Mouse (Mus musculus) intestine, embryonic 14.5 days (tissue): ENCODE results near the gene Serhl. TPM values are rescaled to one million over a fixed set of nuclear protein-coding genes. Genes with fewer than 3 reads are reported as not detected.

Source experiments
- ATAC-seq: fragments of 200-750 bp; cut with Nextera tagmentation; replicated peaks from 2 replicates; pipeline ENCODE4 v1.8.0; 2017; ENCODE audit warnings: low read depth, moderate number of reproducible peaks, moderate TSS enrichment, moderate library complexity; ENCODE audit not compliant: low FRiP score, low TSS enrichment
- DNase-seq: peaks from one replicate; pipeline ENCODE4 v3.0.0-alpha.2; 2018; ENCODE audit warnings: low spot score
- H3K27ac ChIP-seq: fragments of 300-500 bp; sonication (generic); 2 replicates; pipeline ENCODE4 v1.5.1; 2014; ENCODE audit warnings: low read depth, mild to moderate bottlenecking, control low read depth
- H3K27me3 ChIP-seq: fragments of 300-500 bp; sonication (generic); replicated peaks from 2 replicates; pipeline ENCODE4 v1.6.1; 2014; ENCODE audit warnings: low read length, control low read depth; ENCODE audit not compliant: control insufficient read depth, insufficient read depth
- H3K36me3 ChIP-seq: fragments of 300-500 bp; sonication (generic); 2 replicates; pipeline ENCODE4 v1.6.1; 2014; ENCODE audit warnings: low read length, control low read depth; ENCODE audit not compliant: control insufficient read depth, insufficient read depth
- H3K4me1 ChIP-seq: fragments of 300-500 bp; sonication (generic); replicated peaks from 2 replicates; pipeline ENCODE4 v1.6.1; 2014; ENCODE audit warnings: low read length, control low read depth, mixed read lengths; ENCODE audit not compliant: control insufficient read depth, insufficient read depth
- H3K4me2 ChIP-seq: fragments of 300-500 bp; sonication (generic); 2 replicates; pipeline ENCODE4 v1.6.1; 2014; ENCODE audit warnings: low read length
- H3K4me3 ChIP-seq: fragments of 300-500 bp; sonication (generic); 2 replicates; pipeline ENCODE4 v1.5.1; 2014; ENCODE audit warnings: low read depth, low read length, control low read depth, mixed read lengths
- H3K9ac ChIP-seq: fragments of 300-500 bp; sonication (generic); 2 replicates; pipeline ENCODE4 v1.6.1; 2014; ENCODE audit warnings: mild to moderate bottlenecking, low read length
- H3K9me3 ChIP-seq: fragments of 300-500 bp; sonication (generic); 2 replicates; pipeline ENCODE4 v1.6.1; 2016; ENCODE audit warnings: low read length, control low read depth; ENCODE audit not compliant: control insufficient read depth
- WGBS: fragments of 180-500 bp; shearing (Covaris S2); extraction: QIAGEN DNeasy Blood & Tissue Kit; methylation state at CpG from one replicate; pipeline ENCODE4 v1.1.7; 2014; 5-methylcytosine and 5-hydroxymethylcytosine counted together
- polyA plus RNA-seq: library from polyadenylated mRNA; unstranded; fragments of >200 nt; fragmentation: Nextera tagmentation; extraction: Ambion mirVana; gene quantifications from 2 replicates; pipeline ENCODE4 v1.2.1, GENCODE M21; 2014

Serhl gene
- polyA plus RNA-seq, 1 experiment from 2014 or later = 71.9 TPM

- no peak for ATAC-seq
- Histone ChIP-seq H3K4me2 (no peak overlapping the region), H3K4me1 (no peaks in the 10 kb centered on the region), H3K27ac (no peak overlapping the region), H3K4me3 (no peak overlapping the region), H3K9ac (no peak overlapping the region), H3K27me3 (no peaks in the 10 kb centered on the region), H3K9me3 (no peaks in the 10 kb centered on the region), H3K36me3 (peaks cover 41% of the 10 kb centered on the region)
- DNase-seq = no peak
- whole genome bisulfite sequencing = 93% methylated on average over 9 of the region's 9 CpGs
These were observed 70.5 kb downstream of the Serhl start for GRCm38 (mm10) chr15:83159823-83160222.

GRCm38 (mm10) chr15:83160561-83160960, 71.3 kb downstream of the Serhl start:
- Histone ChIP-seq H3K4me3 (no peak overlapping the region), H3K9me3 (no peaks in the 10 kb centered on the region), H3K4me1 (0 out of 2 replicates have a peak, but pooled peaks cover 3% of the 10 kb centered on the region), H3K9ac (no peak overlapping the region), H3K27me3 (no peaks in the 10 kb centered on the region), H3K27ac (no peak overlapping the region), H3K4me2 (no peak overlapping the region), H3K36me3 (peaks cover 41% of the 10 kb centered on the region)
- WGBS = 93% methylated on average over 4 of the region's 4 CpGs
- no peak for DNase-seq
- no peak for ATAC-seq

- WGBS = 73% methylated on average over 10 of the region's 10 CpGs
- Histone ChIP-seq H3K4me1 (0 out of 2 replicates have a peak, but pooled peaks cover 3% of the 10 kb centered on the region), H3K4me3 (no peak overlapping the region), H3K9ac (no peak overlapping the region), H3K36me3 (peaks cover 43% of the 10 kb centered on the region), H3K9me3 (no peaks in the 10 kb centered on the region), H3K27me3 (no peaks in the 10 kb centered on the region), H3K27ac (no peak overlapping the region), H3K4me2 (no peak overlapping the region)
- ATAC-seq (no peak), DNase-seq (no peak)
These were observed 71.9 kb downstream of the Serhl start for GRCm38 (mm10) chr15:83161062-83161748.

GRCm38 (mm10) chr15:83162001-83162400, 72.7 kb downstream of the Serhl start:
- no peaks in the 10 kb centered on the region for H3K27me3 ChIP-seq
- H3K9ac ChIP-seq = no peak overlapping the region
- no peak overlapping the region for H3K27ac ChIP-seq
- peaks cover 7% of the 10 kb centered on the region; the same call in 1 of the 2 replicates for H3K4me1 ChIP-seq
- ATAC-seq (no peak), DNase-seq (no peak)
- WGBS = 93% methylated on average over 4 of the region's 4 CpGs
- H3K4me2 ChIP-seq = no peak overlapping the region
- H3K9me3 ChIP-seq = no peaks in the 10 kb centered on the region
- H3K4me3 ChIP-seq = no peak overlapping the region
- peaks cover 43% of the 10 kb centered on the region for H3K36me3 ChIP-seq

GRCm38 (mm10) chr15:83162818-83163485, 73.6 kb downstream of the Serhl start:
- 88% methylated on average over 11 of the region's 11 CpGs for WGBS
- H3K36me3 ChIP-seq = peaks cover 38% of the 10 kb centered on the region
- no peak overlapping the region for H3K4me2 ChIP-seq
- no peak for DNase-seq
- no peaks in the 10 kb centered on the region for H3K9me3 ChIP-seq
- no peak overlapping the region for H3K9ac ChIP-seq
- no peaks in the 10 kb centered on the region for H3K27me3 ChIP-seq
- no peak overlapping the region for H3K27ac ChIP-seq
- peaks cover 13% of the 10 kb centered on the region; the same call in 1 of the 2 replicates for H3K4me1 ChIP-seq
- H3K4me3 ChIP-seq = no peak overlapping the region
- ATAC-seq = no peak

GRCm38 (mm10) chr15:83164971-83165471, 75.7 kb downstream of the Serhl start:
- Histone ChIP-seq H3K4me2 (no peak overlapping the region), H3K27me3 (no peaks in the 10 kb centered on the region), H3K4me3 (no peak overlapping the region), H3K9ac (no peak overlapping the region), H3K9me3 (no peaks in the 10 kb centered on the region), H3K36me3 (peaks cover 17% of the 10 kb centered on the region), H3K4me1 (peaks cover 13% of the 10 kb centered on the region; the same call in 1 of the 2 replicates), H3K27ac (no peak overlapping the region)
- DNase-seq (no peak), ATAC-seq (0 out of 2 replicates have a peak, but pooled peaks have one; percentile 33)
- WGBS = 60% methylated on average over 5 of the region's 5 CpGs

GRCm38 (mm10) chr15:83165526-83166315, 76.4 kb downstream of the Serhl start:
- DNase-seq = no peak
- Histone ChIP-seq H3K9me3 (no peaks in the 10 kb centered on the region), H3K4me2 (no peak overlapping the region), H3K27ac (no peak overlapping the region), H3K27me3 (no peaks in the 10 kb centered on the region), H3K4me1 (peaks cover 18% of the 10 kb centered on the region), H3K36me3 (peaks cover 10% of the 10 kb centered on the region), H3K4me3 (no peak overlapping the region), H3K9ac (no peak overlapping the region)
- 92% methylated on average over 13 of the region's 13 CpGs for WGBS
- no peak for ATAC-seq
